Mouse (Mus musculus) E14TG2a.4 (cell line): ENCODE results near the gene Il16.

ENCODE experiments used
- CTCF ChIP-seq: conservative IDR thresholded peaks from 2 replicates; pipeline ENCODE4 v1.5.1; 2014; ENCODE audit warnings: low read length
- POU5F1 ChIP-seq: IDR thresholded peaks from 2 replicates; pipeline ENCODE4 v1.6.1; 2014; ENCODE audit warnings: low read length, borderline replicate concordance

DNA sequence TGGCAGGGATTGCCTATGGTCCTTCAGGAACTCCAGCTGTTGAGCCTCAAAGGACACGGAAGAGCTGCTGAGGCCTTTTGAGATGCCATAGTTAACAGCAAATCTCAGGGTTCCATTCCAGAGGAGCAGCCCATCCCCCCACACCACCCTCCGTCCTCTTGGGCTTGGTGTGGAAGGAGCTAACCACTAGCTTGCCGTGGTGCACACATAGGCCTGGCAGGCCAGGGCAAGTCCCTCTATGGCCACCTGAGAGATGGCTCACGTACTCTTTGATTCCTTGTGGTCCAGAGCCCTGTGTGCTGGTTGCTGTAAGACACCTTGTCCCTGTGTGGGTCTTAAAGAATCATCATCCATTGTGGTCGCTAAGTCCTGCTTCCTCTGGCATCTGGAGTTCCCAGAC lies 104.9 kb downstream of the Il16 start:
- TF ChIP-seq CTCF, result no peak
- TF ChIP-seq POU5F1, result no peak
